12 mouse cellular contexts compared by ENCODE assay signal in the genomic region with DNA sequence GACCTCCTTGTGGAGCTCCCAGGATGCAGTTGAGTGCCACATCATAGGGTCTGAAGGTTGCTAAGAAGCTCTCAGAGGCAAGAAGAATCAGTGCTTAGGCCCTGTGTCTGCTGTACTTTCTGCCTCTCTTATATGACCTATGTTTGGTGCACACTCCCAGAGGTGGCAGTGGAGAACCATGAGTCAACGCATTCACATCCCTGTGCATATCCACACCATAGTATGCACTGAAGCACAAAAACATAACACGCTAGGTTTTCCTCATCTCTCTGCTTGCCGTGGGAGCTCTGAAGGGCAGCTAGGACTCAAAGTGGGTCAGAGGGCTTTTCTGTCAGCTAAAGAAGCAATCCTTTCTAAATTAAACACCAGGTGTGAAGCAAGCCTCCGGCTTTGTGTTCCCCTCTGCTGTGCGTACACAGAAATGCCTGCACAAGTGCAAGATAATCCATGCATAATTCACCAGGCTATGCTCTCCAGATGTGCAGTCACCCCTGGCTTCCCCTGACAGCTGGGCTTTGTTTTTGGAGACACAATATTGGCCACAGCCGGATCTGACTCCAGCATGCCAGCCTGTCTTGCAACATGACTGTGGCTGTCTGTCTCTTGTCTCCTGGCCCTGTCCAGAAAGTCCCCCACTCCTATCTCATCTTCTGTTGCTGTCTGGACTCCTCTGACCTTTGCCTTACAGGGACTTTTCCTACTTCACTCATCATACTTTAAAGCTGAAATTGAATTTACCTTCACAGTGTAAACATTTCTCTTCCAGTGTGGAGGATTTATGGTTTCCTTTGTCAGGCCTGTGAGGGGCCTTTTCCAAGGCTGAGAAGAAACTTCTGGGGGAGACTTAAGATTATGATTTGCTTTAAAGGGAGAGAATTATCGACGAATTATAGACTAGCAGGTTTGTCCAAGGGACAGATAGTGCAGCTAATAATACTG.
DNase-seq lines count a peak whose midpoint lies in the region; ATAC-seq lines count a peak whose summit lies in the region.
"Had no signal": no experiment of that assay in that cellular context is flagged by ENCODE, and none has a peak within 500 bp of the region (broad histone marks: within the 10 kb centered on the region; RNA-seq: fewer than 3 reads in every experiment).

No protein-coding gene starts in this region.

- no peaks in the 10 kb centered on the region for H3K9me3 ChIP-seq in forebrain, embryonic 10.5 days
- no peaks in the 10 kb centered on the region for H3K9me3 ChIP-seq in forebrain, embryonic 16.5 days (ENCODE audit: control insufficient read depth, low read length)
- H3K9me3 ChIP-seq in midbrain, embryonic 14.5 days (ENCODE audit: control insufficient read depth, low read length) = no peaks in the 10 kb centered on the region
- H3K9me3 ChIP-seq in midbrain, embryonic 16.5 days (replicated peaks; ENCODE audit: control insufficient read depth, low read length, poor library complexity, severe bottlenecking) = no peaks in the 10 kb centered on the region
- H3K9me3 ChIP-seq in limb, embryonic 13.5 days = no peaks in the 10 kb centered on the region
- no peaks in the 10 kb centered on the region for H3K9me3 ChIP-seq in stomach, embryonic 15.5 days
- H3K9me3 ChIP-seq: embryonic facial prominence, embryonic 13.5 days; heart, embryonic 15.5 days had no signal

- H3K4me2 ChIP-seq in forebrain, embryonic 16.5 days (ENCODE audit: low read length) = no peak overlapping the region
- no peak overlapping the region for H3K4me2 ChIP-seq in midbrain, embryonic 14.5 days (ENCODE audit: low read length)
- H3K4me2 ChIP-seq in midbrain, embryonic 16.5 days (ENCODE audit: low read length) = no peak overlapping the region
- no peak overlapping the region for H3K4me2 ChIP-seq in limb, embryonic 13.5 days (replicated peaks)
- no peak overlapping the region for H3K4me2 ChIP-seq in stomach, embryonic 15.5 days
- H3K4me2 ChIP-seq: embryonic facial prominence, embryonic 13.5 days; heart, embryonic 15.5 days had no signal

- H3K36me3 ChIP-seq in forebrain, embryonic 10.5 days (replicated peaks) = no peaks in the 10 kb centered on the region
- no peaks in the 10 kb centered on the region for H3K36me3 ChIP-seq in forebrain, embryonic 16.5 days (ENCODE audit: control insufficient read depth, insufficient read depth)
- no peaks in the 10 kb centered on the region for H3K36me3 ChIP-seq in midbrain, embryonic 14.5 days (ENCODE audit: control insufficient read depth, insufficient read depth, low read length)
- H3K36me3 ChIP-seq in midbrain, embryonic 16.5 days (ENCODE audit: control insufficient read depth, insufficient read depth, low read length) = no peaks in the 10 kb centered on the region
- H3K36me3 ChIP-seq in limb, embryonic 13.5 days = no peaks in the 10 kb centered on the region
- no peaks in the 10 kb centered on the region for H3K36me3 ChIP-seq in stomach, embryonic 15.5 days
- H3K36me3 ChIP-seq: embryonic facial prominence, embryonic 13.5 days; heart, embryonic 15.5 days had no signal

- DNase-seq in forebrain, embryonic 10.5 days (ENCODE audit: extremely low spot score, low spot score) = no peak
- DNase-seq in midbrain, embryonic 14.5 days = peak; percentile 23
- no peak for DNase-seq in gastrocnemius, postnatal 4 days (ENCODE audit: low spot score in 2 of 2)
- DNase-seq in left cerebral cortex, adult 18-20 months (ENCODE audit: low spot score in 2 of 2) = no peak
- DNase-seq: adrenal gland, postnatal 36 days; liver had no signal

- 71% methylated on average over 8 of the region's 8 CpGs for WGBS in forebrain, embryonic 10.5 days
- 75% methylated on average over 8 of the region's 8 CpGs for WGBS in forebrain, embryonic 16.5 days
- WGBS in midbrain, embryonic 14.5 days = 48% methylated on average over 8 of the region's 8 CpGs
- 52% methylated on average over 8 of the region's 8 CpGs for WGBS in midbrain, embryonic 16.5 days
- 44% methylated on average over 8 of the region's 8 CpGs for WGBS in limb, embryonic 13.5 days
- WGBS in stomach, embryonic 15.5 days = 36% methylated on average over 8 of the region's 8 CpGs

- H3K9ac ChIP-seq in forebrain, embryonic 16.5 days (replicated peaks; ENCODE audit: low read depth, low read length) = no peak overlapping the region
- no peak overlapping the region for H3K9ac ChIP-seq in midbrain, embryonic 14.5 days (replicated peaks; ENCODE audit: low read length)
- no peak overlapping the region for H3K9ac ChIP-seq in midbrain, embryonic 16.5 days (ENCODE audit: low read depth, low read length)
- H3K9ac ChIP-seq in limb, embryonic 13.5 days = no peak overlapping the region
- H3K9ac ChIP-seq in stomach, embryonic 15.5 days = no peak overlapping the region
- H3K9ac ChIP-seq: embryonic facial prominence, embryonic 13.5 days; heart, embryonic 15.5 days had no signal

- no peak for ATAC-seq in forebrain, embryonic 16.5 days
- ATAC-seq in midbrain, embryonic 14.5 days (ENCODE audit: low FRiP score, low TSS enrichment) = no peak
- no peak for ATAC-seq in midbrain, embryonic 16.5 days
- ATAC-seq in limb, embryonic 13.5 days (ENCODE audit: low FRiP score, low read depth) = peak; percentile 32; the same call in 1 of the 2 replicates
- peak; percentile 39; the same call in 1 of the 2 replicates for ATAC-seq in stomach, embryonic 15.5 days (ENCODE audit: insufficient read depth, low FRiP score, low read depth)

- peak overlapping the region; percentile 26 for H3K27ac ChIP-seq in forebrain, embryonic 10.5 days
- no peak overlapping the region for H3K27ac ChIP-seq in forebrain, embryonic 16.5 days (ENCODE audit: low read length)
- H3K27ac ChIP-seq in midbrain, embryonic 14.5 days (replicated peaks; ENCODE audit: low read depth, low read length) = no peak overlapping the region
- H3K27ac ChIP-seq in midbrain, embryonic 16.5 days (ENCODE audit: low read length) = no peak overlapping the region; the same call in 1 of the 2 replicates
- peak overlapping the region; percentile 28; the same call in 1 of the 2 replicates for H3K27ac ChIP-seq in limb, embryonic 13.5 days
- H3K27ac ChIP-seq in stomach, embryonic 15.5 days = 0 out of 2 replicates have a peak overlapping the region, but pooled peaks have one; percentile 24
- H3K27ac ChIP-seq: embryonic facial prominence, embryonic 13.5 days; heart, embryonic 15.5 days had no signal

- no peak overlapping the region for H3K4me3 ChIP-seq in forebrain, embryonic 10.5 days
- H3K4me3 ChIP-seq in forebrain, embryonic 16.5 days (replicated peaks; ENCODE audit: low read length) = no peak overlapping the region
- no peak overlapping the region for H3K4me3 ChIP-seq in midbrain, embryonic 14.5 days (replicated peaks; ENCODE audit: low read depth, low read length)
- no peak overlapping the region for H3K4me3 ChIP-seq in midbrain, embryonic 16.5 days (ENCODE audit: low read depth, low read length)
- no peak overlapping the region for H3K4me3 ChIP-seq in limb, embryonic 13.5 days
- H3K4me3 ChIP-seq in stomach, embryonic 15.5 days (replicated peaks) = no peak overlapping the region
- H3K4me3 ChIP-seq: embryonic facial prominence, embryonic 13.5 days; heart, embryonic 15.5 days had no signal

- peaks cover 10% of the 10 kb centered on the region for H3K4me1 ChIP-seq in forebrain, embryonic 10.5 days
- no peaks in the 10 kb centered on the region for H3K4me1 ChIP-seq in forebrain, embryonic 16.5 days (replicated peaks; ENCODE audit: control insufficient read depth, insufficient read depth, low read length)
- H3K4me1 ChIP-seq in midbrain, embryonic 14.5 days (ENCODE audit: control insufficient read depth, insufficient read depth, low read length) = no peaks in the 10 kb centered on the region
- no peaks in the 10 kb centered on the region for H3K4me1 ChIP-seq in midbrain, embryonic 16.5 days (ENCODE audit: control insufficient read depth, insufficient read depth, low read length)
- H3K4me1 ChIP-seq in limb, embryonic 13.5 days = peaks cover 11% of the 10 kb centered on the region
- H3K4me1 ChIP-seq in stomach, embryonic 15.5 days = 0 out of 2 replicates have a peak, but pooled peaks cover 6% of the 10 kb centered on the region
- H3K4me1 ChIP-seq: heart, embryonic 15.5 days had no signal

- H3K27me3 ChIP-seq in forebrain, embryonic 10.5 days (ENCODE audit: poor library complexity, severe bottlenecking) = no peaks in the 10 kb centered on the region
- H3K27me3 ChIP-seq in forebrain, embryonic 16.5 days (replicated peaks; ENCODE audit: control insufficient read depth, insufficient read depth, low read length) = no peaks in the 10 kb centered on the region
- H3K27me3 ChIP-seq in midbrain, embryonic 14.5 days (ENCODE audit: control insufficient read depth, insufficient read depth, low read length) = no peaks in the 10 kb centered on the region
- no peaks in the 10 kb centered on the region for H3K27me3 ChIP-seq in midbrain, embryonic 16.5 days (ENCODE audit: control insufficient read depth, insufficient read depth, low read depth, low read length)
- no peaks in the 10 kb centered on the region for H3K27me3 ChIP-seq in limb, embryonic 13.5 days
- H3K27me3 ChIP-seq in stomach, embryonic 15.5 days (replicated peaks) = no peaks in the 10 kb centered on the region
- H3K27me3 ChIP-seq: embryonic facial prominence, embryonic 13.5 days; heart, embryonic 15.5 days had no signal

Comparison
In these comparisons a context has a peak if more than half of its experiments do, and no peak if none do; other contexts are left out.
1. H3K27ac ChIP-seq: peak in forebrain, embryonic 10.5 days (single experiment), limb, embryonic 13.5 days (single experiment) and stomach, embryonic 15.5 days (single experiment); none in forebrain, embryonic 16.5 days (single experiment), midbrain, embryonic 14.5 days (single experiment) and midbrain, embryonic 16.5 days (single experiment).
2. ATAC-seq: peak in limb, embryonic 13.5 days (single experiment) and stomach, embryonic 15.5 days (single experiment); none in forebrain, embryonic 16.5 days (single experiment), midbrain, embryonic 14.5 days (single experiment) and midbrain, embryonic 16.5 days (single experiment).